Mouse (Mus musculus) testis, adult 10 weeks (tissue): Measurements from ENCODE around the gene Crisp2. TPM values are rescaled to one million over a fixed set of nuclear protein-coding genes. Genes with fewer than 3 reads are reported as not detected.

Experiments used
- polyA plus RNA-seq: library from polyadenylated mRNA; stranded (reverse); fragments of 350-450 nt; fragmentation: Illumina TruSeq; extraction: RNeasy Lipid Tissue Mini Kit (QIAGEN cat#74804); gene quantifications from one replicate; pipeline ENCODE4 v1.2.3, GENCODE M21; 2014; ENCODE audit warnings: low read depth, low replicate concordance

Gene Crisp2
- polyA plus RNA-seq, result 9,128 TPM

GRCm38 (mm10) chr17:40806953-40807572 lies at the start of gene Crisp2:
Gene Crisp2, minus strand, starts transcription at chr17:40807003.

GRCm38 (mm10) chr17:40810934-40811333 lies 4.1 kb upstream of the Crisp2 start, which contains the start of gene Rhag:
Gene Rhag, plus strand, starts transcription at chr17:40811126.

GRCm38 (mm10) chr17:40726820-40727219 lies 80.0 kb downstream of the Crisp2 start, which contains the start of gene Esp1:
Gene Esp1, plus strand, starts transcription at chr17:40727120.

Other genes with a start within 250 kb of the Crisp2 start
- not detected for gene Esp6, start 245.5 kb downstream of the Crisp2 start, polyA plus RNA-seq
- gene Esp4, start 208.4 kb downstream of the Crisp2 start, polyA plus RNA-seq, result not detected
- not detected for gene Esp3, start 174.9 kb downstream of the Crisp2 start, polyA plus RNA-seq
- not detected for gene Esp1, start 79.9 kb downstream of the Crisp2 start, polyA plus RNA-seq
- not detected for gene Rhag, start 4.1 kb upstream of the Crisp2 start, polyA plus RNA-seq
- 0.18 TPM for gene 9130008F23Rik, start 73.6 kb upstream of the Crisp2 start, polyA plus RNA-seq
- gene Glyatl3, start 107.3 kb upstream of the Crisp2 start, polyA plus RNA-seq, result not detected
- 19.6 TPM for gene Mut, start 127.7 kb upstream of the Crisp2 start, polyA plus RNA-seq
- 77.4 TPM for gene Cenpq, start 128.0 kb upstream of the Crisp2 start, polyA plus RNA-seq